Mouse (Mus musculus) left cerebral cortex, adult 2 months (tissue): ENCODE measurements around the gene Dxo. TPM values are rescaled to one million over a fixed set of nuclear protein-coding genes. Genes with fewer than 3 reads are reported as not detected.
"Not testable (repeated sequence)": the region's sequence is repeated elsewhere in the genome, so short reads cannot be mapped to it uniquely, and the experiment has no call there.

Experiments used
- DNase-seq, 2 experiments: peaks; one replicate each; pipeline ENCODE4 v3.0.0; 2021 to 2022; ENCODE audit warnings: low spot score in 2 of 2, mixed read lengths in 1 of 2; ENCODE audit errors: extremely low spot score in 1 of 2
- H3K27ac ChIP-seq: fragments of 200-600 bp; 2 replicates; pipeline ENCODE4 v1.8.1; 2022
- H3K4me3 ChIP-seq: fragments of 200-600 bp; 2 replicates; pipeline ENCODE4 v1.8.1; 2022
- CTCF ChIP-seq: fragments of 200-600 bp; IDR thresholded peaks from 2 replicates; pipeline ENCODE4 v1.8.1; 2022; ENCODE audit warnings: antibody characterized with exemption, mild to moderate bottlenecking, moderate library complexity
- intact Hi-C: fragments of 180-260 bp; cut with DNase I; formaldehyde crosslinking; loops from one replicate; pipeline ENCODE4 v1.15.1; 2025
- total RNA-seq, 2 experiments: library from RNA; stranded (reverse); gene quantifications; 2 replicates each; pipeline ENCODE4 v1.2.3; 2021

The Dxo gene
- total RNA-seq, 2 experiments from 2014 or later = 33.6 to 41.4 TPM

GRCm38 (mm10) chr17:34804871-34805562 lies 31.8 kb upstream of the Dxo start:
- Histone ChIP-seq H3K4me3 (no peak overlapping the region), H3K27ac (no peak overlapping the region)
- DNase-seq = no peak
- TF ChIP-seq CTCF = peak; percentile 41
- intact Hi-C loops = no loop called here

- no peak overlapping the region for H3K4me3 ChIP-seq
- intact Hi-C loops = no loop called here
- no peak overlapping the region for H3K27ac ChIP-seq
- no peak for TF ChIP-seq CTCF
- no peak for DNase-seq
These were observed 29.6 kb upstream of the Dxo start for GRCm38 (mm10) chr17:34807176-34807575.

- DNase-seq = no peak
- no peak for TF ChIP-seq CTCF
- H3K27ac ChIP-seq = no peak overlapping the region
- intact Hi-C loops = no loop called here
- H3K4me3 ChIP-seq = no peak overlapping the region
These were observed 28.1 kb upstream of the Dxo start for GRCm38 (mm10) chr17:34808599-34809205.

- not testable (repeated sequence) for H3K4me3 ChIP-seq, DNase-seq, H3K27ac ChIP-seq
- intact Hi-C loops = loop anchor here (5.0 kb wide), 1 partner anchor 158 kb away; no protein-coding TSS in a partner anchor
These were observed 26.4 kb upstream of the Dxo start for GRCm38 (mm10) chr17:34810411-34810810.

- not testable (repeated sequence) for H3K4me3 ChIP-seq, DNase-seq, H3K27ac ChIP-seq
- intact Hi-C loops = loop anchor here (5.0 kb wide), 1 partner anchor 159 kb away; no protein-coding TSS in a partner anchor
These were observed 26.0 kb upstream of the Dxo start for GRCm38 (mm10) chr17:34810811-34811210.

GRCm38 (mm10) chr17:34811275-34811674 lies 25.5 kb upstream of the Dxo start:
- intact Hi-C loops = loop anchor here (5.0 kb wide), 1 partner anchor 159 kb away; no protein-coding TSS in a partner anchor
- no peak for TF ChIP-seq CTCF
- no peak overlapping the region for H3K27ac ChIP-seq
- H3K4me3 ChIP-seq = no peak overlapping the region
- no peak for DNase-seq

- not testable (repeated sequence) for H3K4me3 ChIP-seq, H3K27ac ChIP-seq
- intact Hi-C loops = loop anchor here (5.0 kb wide), 1 partner anchor 161 kb away; no protein-coding TSS in a partner anchor
- TF ChIP-seq CTCF = peak; percentile 82
- peak; percentile 33 to 57 for DNase-seq
These were observed 23.1 kb upstream of the Dxo start for GRCm38 (mm10) chr17:34813747-34814146.

GRCm38 (mm10) chr17:34814818-34815370 lies 21.9 kb upstream of the Dxo start:
- Histone ChIP-seq H3K27ac (no peak overlapping the region), H3K4me3 (no peak overlapping the region)
- intact Hi-C loops = loop anchor here (5.0 kb wide), 1 partner anchor 163 kb away; no protein-coding TSS in a partner anchor
- no peak for DNase-seq
- no peak for TF ChIP-seq CTCF

GRCm38 (mm10) chr17:34830776-34831175 lies 6.0 kb upstream of the Dxo start:
- H3K27ac ChIP-seq, DNase-seq, intact Hi-C loops, H3K4me3 ChIP-seq: not testable (repeated sequence)

GRCm38 (mm10) chr17:34836155-34836855 lies 514 bp upstream of the Dxo start:
- Histone ChIP-seq H3K27ac (peak overlapping the region; percentile 82), H3K4me3 (peak overlapping the region; percentile 68)
- TF ChIP-seq CTCF = no peak
- no peak for DNase-seq
- intact Hi-C loops = loop anchor here (1.0 to 5.0 kb wide), 3 partner anchors 14 to 406 kb away; partner anchors contain the start of genes Ddx39b, Lsm2, Nelfe and Skiv2l

GRCm38 (mm10) chr17:34837464-34838324 lies 875 bp downstream of the Dxo start:
- H3K27ac ChIP-seq = peak overlapping the region; percentile 82

More at GRCm38 (mm10) chr17:34837464-34838324, 875 bp downstream of the Dxo start:
- no peak for DNase-seq
- intact Hi-C loops = loop anchor here (5.0 kb wide), 2 partner anchors 145 to 405 kb away; partner anchors contain the start of genes Ddx39b and Lsm2
- H3K4me3 ChIP-seq = peak overlapping the region; percentile 68
- no peak for TF ChIP-seq CTCF
